Mouse (Mus musculus) testis, adult 2 months (tissue): ENCODE measurements at regions not wholly inside any gene's neighbourhood (a gene's known extent, or its start where the extent isn't known, plus 50 kb on each side); places are given as distances from the start of the nearest gene placed in this dataset.

ENCODE experiments used
- CTCF ChIP-seq: fragments of 200-500 bp; IDR thresholded peaks from 2 replicates; pipeline ENCODE4 v1.5.1; 2012; ENCODE audit warnings: low read depth, mild to moderate bottlenecking, inconsistent platforms, low read length, moderate library complexity; ENCODE audit not compliant: control insufficient read depth, insufficient read depth, insufficient replicate concordance
- POLR2A ChIP-seq: fragments of 200-500 bp; IDR thresholded peaks from 2 replicates; pipeline ENCODE4 v1.6.1; 2012; ENCODE audit warnings: low read depth, mild to moderate bottlenecking, inconsistent platforms, low read length, moderate library complexity; ENCODE audit not compliant: control insufficient read depth

- no peak for TF ChIP-seq POLR2A
- no peak for TF ChIP-seq CTCF
Observed at GRCm38 (mm10) chr14:25106451-25106850, 352.5 kb upstream of the Zmiz1 start.
